Mouse (Mus musculus) heart, adult 18-20 months (tissue): ENCODE data around the gene Gadd45a. TPM values are rescaled to one million over a fixed set of nuclear protein-coding genes. Genes with fewer than 3 reads are reported as not detected.
"Not testable (repeated sequence)": the region's sequence is repeated elsewhere in the genome, so short reads cannot be mapped to it uniquely, and the experiment has no call there.

Source experiments
- DNase-seq, 2 experiments: peaks; one replicate each; pipeline ENCODE4 v3.0.0; 2021 to 2022; ENCODE audit warnings: mixed read lengths in 1 of 2
- total RNA-seq, 2 experiments: library from RNA; stranded (reverse); gene quantifications; 2 replicates each; pipeline ENCODE4 v1.2.3; 2021

Gadd45a gene
- total RNA-seq, 2 experiments from 2014 or later = 22.9 to 24.8 TPM

- no peak for DNase-seq
Observed at GRCm38 (mm10) chr6:67048880-67049694, 11.8 kb upstream of the Gadd45a start.

- DNase-seq = no peak
Observed at GRCm38 (mm10) chr6:67048052-67048691, 10.9 kb upstream of the Gadd45a start.

- DNase-seq = no peak
Observed at GRCm38 (mm10) chr6:67046937-67047336, 9.7 kb upstream of the Gadd45a start.

GRCm38 (mm10) chr6:67045424-67045823 lies 8.2 kb upstream of the Gadd45a start:
- DNase-seq = no peak

GRCm38 (mm10) chr6:67040904-67041410 lies 3.7 kb upstream of the Gadd45a start:
- no peak for DNase-seq

GRCm38 (mm10) chr6:67038964-67039363 lies 1.7 kb upstream of the Gadd45a start:
- no peak for DNase-seq

- DNase-seq = peak; percentile 89 to 91
Observed at GRCm38 (mm10) chr6:67036356-67036811, 873 bp downstream of the Gadd45a start.

GRCm38 (mm10) chr6:67035388-67036299 lies 1.6 kb downstream of the Gadd45a start:
- DNase-seq = peak; percentile 14 to 49

- DNase-seq = no peak
Observed at GRCm38 (mm10) chr6:67034331-67035130, 2.7 kb downstream of the Gadd45a start.

- no peak for DNase-seq
Observed at GRCm38 (mm10) chr6:67033604-67034003, 3.7 kb downstream of the Gadd45a start.

GRCm38 (mm10) chr6:67032972-67033371 lies 4.3 kb downstream of the Gadd45a start:
- DNase-seq = not testable (repeated sequence)

GRCm38 (mm10) chr6:67032551-67032950 lies 4.7 kb downstream of the Gadd45a start:
- DNase-seq = not testable (repeated sequence)

GRCm38 (mm10) chr6:67030846-67031245 lies 6.4 kb downstream of the Gadd45a start:
- no peak for DNase-seq

GRCm38 (mm10) chr6:67030416-67030815 lies 6.8 kb downstream of the Gadd45a start:
- DNase-seq = no peak

- DNase-seq = no peak
Observed at GRCm38 (mm10) chr6:67029987-67030386, 7.3 kb downstream of the Gadd45a start.

- DNase-seq = no peak
Observed at GRCm38 (mm10) chr6:67029312-67029950, 7.8 kb downstream of the Gadd45a start.

GRCm38 (mm10) chr6:67027438-67028142 lies 9.7 kb downstream of the Gadd45a start:
- no peak for DNase-seq

GRCm38 (mm10) chr6:67026661-67027060 lies 10.6 kb downstream of the Gadd45a start:
- DNase-seq = no peak

GRCm38 (mm10) chr6:67023729-67024128 lies 13.5 kb downstream of the Gadd45a start:
- no peak for DNase-seq

- no peak for DNase-seq
Observed at GRCm38 (mm10) chr6:67021308-67021707, 15.9 kb downstream of the Gadd45a start.
